19 mouse cellular contexts compared by ENCODE assay signal in the genomic region with DNA sequence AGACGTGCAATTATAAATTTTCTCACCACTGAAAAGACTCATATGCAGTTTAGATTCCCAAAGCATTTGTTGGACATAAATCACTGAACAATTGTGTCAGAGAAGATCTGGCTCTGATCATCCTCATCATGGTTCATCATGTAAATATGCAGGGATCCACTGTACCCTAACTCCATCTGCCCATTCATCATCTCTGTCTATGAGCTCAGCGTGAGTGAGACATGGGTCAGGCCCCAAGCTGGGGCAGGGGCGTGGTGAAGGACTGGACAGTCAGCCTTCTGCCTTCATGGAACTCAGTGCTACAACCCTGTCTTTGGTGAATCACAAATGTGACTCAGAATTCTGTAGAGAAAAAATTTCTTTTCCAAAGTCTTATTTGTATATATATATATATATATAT. TPM values are rescaled to one million over a fixed set of nuclear protein-coding genes. Genes with fewer than 3 reads are reported as not detected.
"Had no signal": no experiment of that assay in that cellular context is flagged by ENCODE, and none has a peak within 500 bp of the region (broad histone marks: within the 10 kb centered on the region; RNA-seq: fewer than 3 reads in every experiment).

No protein-coding gene starts in this region.

- H3K27ac ChIP-seq: lung, embryonic 15.5 days; macrophage; midbrain, embryonic 13.5 days; midbrain, embryonic 15.5 days; neural tube, embryonic 12.5 days had no signal

- H3K27me3 ChIP-seq: lung, embryonic 15.5 days; megakaryocyte, embryonic 14.5 days; midbrain, embryonic 13.5 days; midbrain, embryonic 15.5 days; neural tube, embryonic 12.5 days had no signal

- H3K36me3 ChIP-seq: lung, embryonic 15.5 days; midbrain, embryonic 13.5 days; midbrain, embryonic 15.5 days; neural tube, embryonic 12.5 days had no signal

- ATAC-seq: liver, postnatal 0 days; lung, postnatal 0 days; midbrain, embryonic 13.5 days; midbrain, embryonic 15.5 days had no signal

- H3K9ac ChIP-seq: liver, postnatal 0 days; lung, embryonic 15.5 days; midbrain, embryonic 13.5 days; midbrain, embryonic 15.5 days; neural tube, embryonic 12.5 days had no signal

- DNase-seq: liver, postnatal 0 days; lung, adult 2 months; lung, postnatal 14 days; lung, postnatal 36 days; right cerebral cortex, postnatal 25 days; right cerebral cortex, postnatal 4 days; spleen, adult 18-20 months; thymus, adult 18-20 months; thymus, postnatal 14 days; thymus, postnatal 36 days had no signal

- H3K4me2 ChIP-seq: lung, embryonic 15.5 days; midbrain, embryonic 11.5 days; midbrain, embryonic 13.5 days; midbrain, embryonic 15.5 days; neural tube, embryonic 12.5 days had no signal

- H3K9me3 ChIP-seq: lung, embryonic 15.5 days; midbrain, embryonic 13.5 days; midbrain, embryonic 15.5 days; neural tube, embryonic 12.5 days had no signal

- H3K4me1 ChIP-seq: lung, embryonic 15.5 days; megakaryocyte, embryonic 14.5 days; neural tube, embryonic 12.5 days had no signal

- H3K4me3 ChIP-seq: lung, embryonic 15.5 days; megakaryocyte, embryonic 14.5 days; midbrain, embryonic 13.5 days; midbrain, embryonic 15.5 days; neural tube, embryonic 12.5 days had no signal

RNA-seq across cellular contexts. Expression of gene Irx1, which starts 53.2 kb away (rescaled TPM):
- polyA plus RNA-seq: liver, postnatal 0 days; macrophage; small intestine, adult 2 months had no signal
